Mouse (Mus musculus) adrenal gland, postnatal 25 days (tissue): Measurements from ENCODE around the gene Ankle1. TPM values are rescaled to one million over a fixed set of nuclear protein-coding genes. Genes with fewer than 3 reads are reported as not detected.
"Not testable (repeated sequence)": the region's sequence is repeated elsewhere in the genome, so short reads cannot be mapped to it uniquely, and the experiment has no call there.

Source experiments
- DNase-seq: peaks from one replicate; pipeline ENCODE4 v3.0.0; 2021; ENCODE audit warnings: mixed read lengths
- total RNA-seq: library from RNA; stranded (reverse); gene quantifications from 2 replicates; pipeline ENCODE4 v1.2.3, GENCODE M21; 2021

The Ankle1 gene
- total RNA-seq, 1 experiment from 2014 or later = 4.1 TPM

DNA sequence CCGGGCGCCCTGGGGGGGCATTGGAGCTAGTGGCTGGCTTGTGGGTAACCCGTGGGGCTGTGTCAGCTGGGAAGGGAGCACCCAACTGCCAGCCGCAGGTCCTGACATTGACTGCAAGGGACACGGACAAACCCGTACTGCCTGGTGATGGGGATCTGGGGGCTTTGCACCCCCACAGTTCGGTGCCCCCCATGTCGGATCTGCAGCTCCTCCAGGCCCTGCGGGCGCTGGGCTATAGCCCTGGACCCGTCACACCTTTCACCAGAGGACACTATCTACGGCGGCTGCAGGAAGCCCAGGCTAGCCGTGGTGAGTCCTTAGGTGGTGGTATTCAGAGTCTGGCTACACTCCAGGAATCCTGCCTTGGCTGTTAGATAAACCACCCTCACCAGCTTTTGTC lies 1.6 kb downstream of the Ankle1 start:
- DNase-seq = no peak

DNA sequence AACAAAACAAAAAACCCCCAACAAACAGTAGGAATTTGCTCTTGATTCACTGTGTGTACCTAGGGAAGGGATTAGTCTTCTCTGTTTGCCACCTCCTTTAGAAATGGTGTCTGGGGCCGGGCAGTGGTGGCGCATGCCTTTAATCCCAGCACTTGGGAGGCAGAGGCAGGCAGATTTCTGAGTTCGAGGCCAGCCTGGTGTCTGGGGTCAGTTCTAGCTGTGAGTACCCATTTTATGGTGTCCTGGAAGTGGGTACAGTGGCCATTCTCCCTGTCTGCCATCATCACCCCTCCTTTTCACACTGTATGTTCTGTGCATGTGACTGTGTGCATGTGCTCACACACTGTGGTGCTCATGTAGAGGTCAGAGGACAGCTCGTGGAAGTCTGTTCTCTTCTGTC lies 2.4 kb downstream of the Ankle1 start:
- DNase-seq = no peak

DNA sequence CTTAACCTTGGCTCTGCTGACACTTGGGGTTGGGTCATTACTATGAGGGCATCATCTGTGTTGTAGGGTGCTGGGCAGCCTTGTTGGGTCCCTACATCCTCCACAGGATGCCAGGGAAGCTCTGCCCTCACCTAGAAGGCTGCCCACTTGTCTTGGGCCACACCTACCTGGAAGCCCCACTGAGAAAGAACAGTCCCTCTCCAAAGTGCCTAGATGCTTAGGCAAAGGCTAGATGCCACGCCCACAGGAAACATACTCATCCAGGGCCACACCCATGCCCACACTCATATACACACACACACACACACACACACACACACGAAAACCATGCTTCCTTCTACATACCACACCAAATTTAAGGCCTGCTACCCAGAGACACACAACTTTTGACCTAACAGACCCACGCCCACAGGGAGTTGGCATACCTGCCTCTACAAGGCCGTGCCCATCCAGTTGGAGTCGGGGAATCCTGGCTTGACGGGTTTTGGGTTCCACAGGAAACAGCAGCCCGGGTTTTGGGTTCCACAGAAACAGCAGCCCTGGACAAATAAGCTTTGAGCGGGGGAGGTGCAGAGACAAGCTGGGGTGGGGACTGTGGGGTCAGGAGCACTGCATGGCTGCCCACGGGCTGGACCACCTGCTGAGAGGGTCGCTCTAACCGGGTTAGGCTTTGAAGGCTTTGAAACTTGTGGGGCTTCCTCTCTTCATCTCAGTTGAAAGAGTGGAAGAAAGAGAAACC lies 5.9 kb downstream of the Ankle1 start:
- DNase-seq = no peak

DNA sequence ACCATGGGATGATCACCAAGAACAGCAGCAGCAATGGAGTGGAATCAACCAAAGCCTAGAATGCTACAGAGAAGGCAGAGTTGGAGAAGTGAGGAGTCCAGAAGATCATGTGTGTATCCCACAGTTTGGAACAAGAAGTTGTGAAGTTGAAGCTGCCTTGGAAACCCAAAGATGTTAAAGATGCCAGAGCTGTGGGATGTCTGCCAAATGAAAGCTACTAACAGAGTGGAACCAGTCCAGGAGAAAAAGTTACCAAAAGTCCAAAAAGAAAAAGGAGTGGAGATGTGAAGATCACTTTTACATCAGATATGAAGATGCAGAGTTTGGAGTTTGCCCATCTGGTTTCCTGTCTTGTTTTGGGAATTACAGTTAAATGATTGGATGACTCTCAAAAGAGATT lies 16.3 kb downstream of the Ankle1 start:
- no peak for DNase-seq

DNA sequence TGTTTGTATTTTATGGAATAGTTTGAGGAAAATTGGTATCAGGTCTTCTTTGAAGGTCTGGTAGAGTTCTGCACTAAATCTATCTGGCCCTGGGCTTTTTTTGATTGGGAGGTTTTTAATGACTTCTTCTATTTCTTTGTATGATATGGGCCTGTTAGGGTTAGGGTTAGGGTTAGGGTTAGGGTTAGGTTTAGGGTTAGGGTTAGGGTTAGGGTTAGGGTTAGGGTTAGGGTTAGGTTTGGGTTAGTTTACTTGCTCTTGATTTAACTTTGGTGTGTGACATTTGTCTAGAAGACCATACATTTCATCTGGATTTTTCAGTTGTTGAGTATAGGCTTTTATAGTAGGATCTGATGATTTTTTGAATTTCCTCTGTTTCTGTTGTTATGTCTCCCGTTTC lies 27.1 kb downstream of the Ankle1 start:
- DNase-seq = not testable (repeated sequence)

DNA sequence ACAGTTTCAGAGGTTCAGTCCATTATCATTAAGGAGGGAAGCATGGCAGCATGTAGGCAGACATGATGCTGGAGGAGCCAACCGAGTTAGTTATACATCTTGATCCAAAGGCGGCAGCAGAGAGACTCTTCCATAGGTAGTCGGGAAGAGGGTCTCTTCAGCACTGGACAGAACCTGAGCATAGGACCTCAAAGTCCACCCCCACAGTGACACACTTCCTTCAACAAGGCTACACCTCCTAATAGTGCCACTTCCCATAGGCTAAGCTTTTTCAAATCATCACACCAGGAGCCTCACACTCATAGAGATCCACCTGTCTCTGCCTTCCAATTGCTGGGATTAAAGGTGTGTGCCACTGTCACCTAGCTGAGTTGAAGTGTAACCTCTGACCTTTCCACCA lies 31.2 kb downstream of the Ankle1 start:
- DNase-seq = no peak

DNA sequence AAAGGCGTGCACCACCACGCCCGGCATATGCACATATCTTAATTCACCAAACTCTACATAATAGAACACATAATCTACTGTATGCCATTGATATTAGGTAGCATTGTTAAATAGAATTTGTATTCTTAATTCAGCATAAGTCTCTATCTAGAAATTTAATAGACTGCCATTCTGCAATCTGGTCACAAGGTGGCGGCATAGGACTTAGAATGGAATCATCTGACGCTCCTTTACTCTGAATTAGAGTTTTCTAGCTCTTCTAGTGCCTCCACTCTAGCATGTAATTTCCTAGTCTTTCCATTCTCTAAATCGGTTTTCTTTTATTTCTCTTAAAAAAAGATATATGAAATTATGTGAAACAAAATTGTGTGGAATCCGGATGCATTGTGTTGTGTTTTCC lies 35.6 kb downstream of the Ankle1 start:
- DNase-seq = peak; percentile 33

DNA sequence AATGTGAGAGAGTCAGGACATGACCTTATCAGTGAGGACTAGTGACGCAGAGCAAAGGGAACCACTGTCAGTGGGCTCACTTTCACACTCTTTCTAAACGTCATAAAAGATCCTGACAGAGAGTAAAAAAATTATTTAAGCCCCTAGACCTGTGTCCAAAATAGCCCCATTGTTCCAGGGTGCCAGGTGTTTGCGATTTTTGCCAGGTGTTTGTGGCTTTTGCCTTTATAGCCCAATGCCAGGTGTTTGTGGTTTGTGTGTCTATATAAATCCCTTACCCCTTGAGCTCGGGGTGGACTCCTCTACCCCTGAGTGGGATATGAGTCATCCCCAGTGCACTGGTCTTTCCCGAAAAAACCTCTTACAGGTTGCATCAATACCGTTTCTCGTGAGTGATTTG lies 39.3 kb downstream of the Ankle1 start:
- no peak for DNase-seq

DNA sequence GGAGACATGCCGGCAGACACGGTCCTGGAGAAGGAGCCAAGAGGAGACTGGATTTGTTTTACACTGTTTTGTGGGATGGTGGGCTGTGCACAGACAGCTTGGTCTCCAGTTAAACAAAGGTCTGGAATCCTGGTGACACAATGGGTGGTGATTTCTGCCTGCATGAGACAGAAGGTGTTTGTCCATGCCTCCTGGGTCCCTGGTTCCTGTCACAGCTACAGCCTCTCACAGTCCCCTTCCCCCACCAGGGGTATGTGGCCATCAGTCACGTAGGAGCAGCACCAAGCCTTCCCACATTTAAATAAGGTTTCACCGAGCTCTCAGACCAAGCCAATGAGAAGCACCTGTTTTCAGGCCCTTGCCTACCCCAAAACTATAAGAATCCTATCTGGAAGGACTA lies 45.5 kb downstream of the Ankle1 start:
- no peak for DNase-seq

DNA sequence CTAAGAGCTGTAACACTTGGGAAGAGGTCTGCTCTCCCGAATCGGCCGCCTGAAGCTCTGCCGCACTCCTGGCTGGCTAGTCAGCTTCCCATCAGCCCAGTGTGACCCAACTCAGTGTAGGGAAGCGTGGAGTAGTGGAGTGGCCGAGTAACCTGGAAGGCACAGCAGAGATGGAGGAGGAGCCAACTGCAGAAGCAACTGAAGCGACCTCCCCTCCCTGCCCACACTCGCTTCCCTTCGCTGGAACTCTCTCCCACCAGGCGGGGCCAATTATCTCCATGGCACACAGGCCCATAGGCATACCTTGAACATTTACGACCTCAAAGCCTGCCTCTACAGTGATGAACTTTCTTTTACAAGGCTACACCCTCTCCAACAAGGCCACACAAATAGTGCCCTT lies 46.0 kb downstream of the Ankle1 start:
- no peak for DNase-seq

DNA sequence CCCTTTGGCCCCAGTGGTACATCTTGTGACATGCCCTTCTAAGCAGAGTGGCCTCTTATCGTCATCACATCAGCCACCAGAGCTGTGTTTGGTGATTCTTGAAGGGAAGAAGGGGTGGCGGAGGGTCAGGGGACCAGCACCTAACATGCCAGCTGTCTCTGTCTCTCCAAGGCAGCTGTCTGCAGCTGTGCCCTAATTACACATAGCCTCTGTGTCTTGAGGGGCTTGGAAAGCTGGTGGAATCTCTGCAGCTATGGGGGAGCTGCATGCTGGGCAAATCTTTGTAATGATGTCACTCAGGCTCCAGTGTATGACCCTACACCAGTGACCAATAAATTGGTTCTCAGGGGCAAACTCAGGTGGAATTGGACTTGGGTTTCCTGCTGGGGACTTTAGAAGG lies 46.9 kb downstream of the Ankle1 start:
- DNase-seq = no peak

DNA sequence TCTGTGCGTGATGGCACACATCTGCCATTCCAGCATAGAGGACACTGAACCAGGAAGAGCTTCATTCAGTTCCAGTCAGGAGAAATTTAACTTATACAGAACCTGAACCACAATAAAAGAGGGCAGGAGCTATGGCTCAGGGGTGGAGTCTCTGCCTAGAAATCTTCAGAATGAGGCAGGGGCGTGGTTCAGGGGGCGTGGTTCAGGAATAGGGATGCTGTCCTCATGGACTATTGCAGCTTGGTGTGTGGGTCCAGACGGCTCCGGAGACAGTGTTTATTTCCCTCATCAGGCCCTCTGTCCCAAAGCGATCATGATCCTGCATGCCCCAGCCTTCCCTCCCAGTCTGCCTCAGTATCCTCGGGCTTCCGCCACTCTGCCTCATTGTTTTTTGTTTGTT lies 48.9 kb downstream of the Ankle1 start:
- no peak for DNase-seq

DNA sequence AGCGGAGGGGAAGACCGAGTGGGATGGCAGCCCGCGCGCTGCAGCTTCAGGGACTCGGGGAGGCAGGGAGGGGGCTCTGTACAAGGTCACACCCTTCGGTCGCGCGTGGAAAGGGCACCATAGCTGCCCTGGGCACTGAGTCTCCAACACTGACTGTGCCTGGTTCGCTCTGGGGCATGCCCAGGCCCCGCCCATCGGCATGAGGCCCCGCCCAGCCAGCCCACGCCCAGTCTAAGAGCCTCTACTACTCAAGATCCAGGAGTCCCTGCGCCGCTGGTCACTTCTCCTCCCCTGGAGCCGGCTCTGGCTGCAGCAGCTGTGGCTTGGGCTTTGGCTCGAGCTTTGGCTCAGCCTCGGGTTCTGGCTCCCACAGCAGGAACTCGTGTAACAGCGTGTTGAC lies 51.1 kb downstream of the Ankle1 start:
- DNase-seq = no peak

DNA sequence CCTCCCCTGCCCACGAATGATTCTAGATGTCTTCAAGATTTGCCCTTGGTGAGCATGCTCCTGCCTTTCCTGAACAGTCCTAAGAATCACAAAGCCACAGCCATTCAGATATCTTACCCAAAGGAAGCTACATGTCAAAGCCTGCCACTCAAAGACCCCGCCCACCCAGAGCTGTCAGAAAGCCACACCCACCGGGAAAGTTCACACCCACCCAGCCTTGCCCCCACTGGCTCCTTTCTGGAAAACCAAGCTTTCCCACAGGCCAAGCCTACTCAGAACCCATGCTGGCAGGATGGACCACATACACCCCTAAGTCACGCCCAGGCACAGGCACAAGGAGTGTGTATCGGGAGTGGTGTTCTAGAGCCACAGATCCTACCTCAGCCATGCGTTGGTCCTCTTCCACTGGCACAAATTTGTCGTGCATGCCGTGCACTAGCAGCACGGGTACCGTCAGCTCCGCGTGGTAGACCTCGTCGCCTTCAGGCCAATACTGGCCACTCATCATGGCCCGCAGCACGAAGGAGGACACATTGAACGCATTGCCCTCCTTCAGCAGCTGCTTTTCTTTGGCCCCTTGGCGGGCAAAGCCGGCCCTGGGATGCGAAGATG lies 52.0 kb downstream of the Ankle1 start:
- no peak for DNase-seq

Other genes with a start within 250 kb of the Ankle1 start
- 40.7 and 42.0 TPM in 2 replicates for gene Myo9b, start 133.3 kb upstream of the Ankle1 start, total RNA-seq
- gene Haus8, start 133.1 kb upstream of the Ankle1 start, total RNA-seq = 19.6 and 21.5 TPM in 2 replicates
- 168 and 199 TPM in 2 replicates for gene Use1, start 39.2 kb upstream of the Ankle1 start, total RNA-seq
- 18.7 and 20.7 TPM in 2 replicates for gene Ocel1, start 34.7 kb upstream of the Ankle1 start, total RNA-seq
- gene Nr2f6, start 24.1 kb upstream of the Ankle1 start, total RNA-seq = 64.5 and 75.8 TPM in 2 replicates
- gene Ushbp1, start 10.2 kb upstream of the Ankle1 start, total RNA-seq = 20.6 and 25.8 TPM in 2 replicates
- 105 and 116 TPM in 2 replicates for gene Babam1, start 9.1 kb upstream of the Ankle1 start, total RNA-seq
- gene Abhd8, start 57.6 kb downstream of the Ankle1 start, total RNA-seq = 63.0 and 82.8 TPM in 2 replicates
- gene Mrpl34, start 58.9 kb downstream of the Ankle1 start, total RNA-seq = 109 and 113 TPM in 2 replicates
- 62.5 and 64.7 TPM in 2 replicates for gene Dda1, start 63.2 kb downstream of the Ankle1 start, total RNA-seq
- 17.3 and 23.3 TPM in 2 replicates for gene Ano8, start 80.0 kb downstream of the Ankle1 start, total RNA-seq
- gene Gtpbp3, start 82.1 kb downstream of the Ankle1 start, total RNA-seq = 26.5 and 28.7 TPM in 2 replicates
- 167 and 192 TPM in 2 replicates for gene Plvap, start 105.7 kb downstream of the Ankle1 start, total RNA-seq
- gene Ccdc194, start 119.7 kb downstream of the Ankle1 start, total RNA-seq = not detected in 2 replicates
- 66.0 and 70.2 TPM in 2 replicates for gene Bst2, start 131.4 kb downstream of the Ankle1 start, total RNA-seq
- gene Mvb12a, start 136.9 kb downstream of the Ankle1 start, total RNA-seq = 62.3 and 73.7 TPM in 2 replicates
- gene Tmem221, start 152.9 kb downstream of the Ankle1 start, total RNA-seq = 5.0 and 8.9 TPM in 2 replicates
- gene Nxnl1, start 160.6 kb downstream of the Ankle1 start, total RNA-seq = 1.1 TPM in 2 replicates
- 156 and 167 TPM in 2 replicates for gene Slc27a1, start 162.9 kb downstream of the Ankle1 start, total RNA-seq
- gene Pgls, start 186.2 kb downstream of the Ankle1 start, total RNA-seq = 145 and 153 TPM in 2 replicates
- gene Fam129c, start 191.6 kb downstream of the Ankle1 start, total RNA-seq = 4.0 TPM in 2 replicates
- gene Colgalt1, start 205.0 kb downstream of the Ankle1 start, total RNA-seq = 64.6 and 66.2 TPM in 2 replicates